Mouse (Mus musculus) stomach, embryonic 16.5 days (tissue): Measurements from ENCODE around the gene Prkag1. TPM values are rescaled to one million over a fixed set of nuclear protein-coding genes. Genes with fewer than 3 reads are reported as not detected.

Experiments
- ATAC-seq: fragments of 200-750 bp; cut with Nextera tagmentation; 2 replicates; pipeline ENCODE4 v1.8.0; 2017; ENCODE audit warnings: moderate number of reproducible peaks, moderate TSS enrichment; ENCODE audit not compliant: insufficient read depth, low FRiP score
- H3K27ac ChIP-seq: fragments of 300-500 bp; sonication (generic); 2 replicates; pipeline ENCODE4 v1.5.1; 2014; ENCODE audit warnings: low read length
- H3K27me3 ChIP-seq: fragments of 300-500 bp; sonication (generic); 2 replicates; pipeline ENCODE4 v1.6.1; 2014; ENCODE audit warnings: low read length, control low read depth, mixed read lengths; ENCODE audit not compliant: control insufficient read depth, insufficient read depth
- H3K36me3 ChIP-seq: fragments of 300-500 bp; sonication (generic); 2 replicates; pipeline ENCODE4 v1.6.1; 2014; ENCODE audit warnings: low read length; ENCODE audit not compliant: control insufficient read depth, insufficient read depth
- H3K4me1 ChIP-seq: fragments of 300-500 bp; sonication (generic); 2 replicates; pipeline ENCODE4 v1.6.1; 2014; ENCODE audit warnings: low read length, control low read depth, mixed read lengths; ENCODE audit not compliant: control insufficient read depth, insufficient read depth
- H3K4me2 ChIP-seq: fragments of 300-500 bp; sonication (generic); 2 replicates; pipeline ENCODE4 v1.6.1; 2014; ENCODE audit warnings: low read depth, low read length, mixed read lengths
- H3K4me3 ChIP-seq: fragments of 300-500 bp; sonication (generic); replicated peaks from 2 replicates; pipeline ENCODE4 v1.5.1; 2014; ENCODE audit warnings: mild to moderate bottlenecking, low read length
- H3K9ac ChIP-seq: fragments of 300-500 bp; sonication (generic); 2 replicates; pipeline ENCODE4 v1.6.1; 2014; ENCODE audit warnings: low read length
- H3K9me3 ChIP-seq: fragments of 300-500 bp; sonication (generic); replicated peaks from 2 replicates; pipeline ENCODE4 v1.6.1; 2016; ENCODE audit warnings: low read length, control low read depth; ENCODE audit not compliant: control insufficient read depth
- WGBS: fragments of 180-500 bp; shearing (Covaris S2); extraction: QIAGEN DNeasy Blood & Tissue Kit; methylation state at CpG from one replicate; pipeline ENCODE4 v1.1.7; 2014; 5-methylcytosine and 5-hydroxymethylcytosine counted together
- polyA plus RNA-seq: library from polyadenylated mRNA; unstranded; fragments of >200 nt; fragmentation: Nextera tagmentation; extraction: Ambion mirVana; gene quantifications from 2 replicates; pipeline ENCODE4 v1.2.1, GENCODE M21; 2015

Gene Prkag1
- polyA plus RNA-seq, 1 experiment from 2014 or later, result 86.4 TPM

- H3K4me3 ChIP-seq, result no peak overlapping the region
Observed at GRCm38 (mm10) chr15:98778806-98779205, 52.5 kb downstream of the Prkag1 start.

GRCm38 (mm10) chr15:98778191-98778770 is 53.0 kb downstream of the Prkag1 start:
- Histone ChIP-seq H3K36me3 (no peaks in the 10 kb centered on the region), H3K27me3 (peaks cover 82% of the 10 kb centered on the region), H3K9me3 (no peaks in the 10 kb centered on the region), H3K4me1 (peaks cover 29% of the 10 kb centered on the region), H3K9ac (no peak overlapping the region; the same call in 1 of the 2 replicates), H3K27ac (no peak overlapping the region), H3K4me3 (peak overlapping the region; percentile 28), H3K4me2 (peak overlapping the region; percentile 45)
- 2% methylated on average over 25 of the region's 25 CpGs for WGBS
- no peak for ATAC-seq

More at GRCm38 (mm10) chr15:98778806-98779205, 52.5 kb downstream of the Prkag1 start:
- Histone ChIP-seq H3K9me3 (no peaks in the 10 kb centered on the region), H3K27ac (no peak overlapping the region), H3K4me1 (peaks cover 29% of the 10 kb centered on the region), H3K36me3 (no peaks in the 10 kb centered on the region), H3K4me2 (no peak overlapping the region), H3K27me3 (peaks cover 77% of the 10 kb centered on the region), H3K9ac (no peak overlapping the region)
- WGBS, result 4% methylated on average over 11 of the region's 11 CpGs
- no peak for ATAC-seq

GRCm38 (mm10) chr15:98777762-98778161 is 53.6 kb downstream of the Prkag1 start, which contains the start of gene Wnt10b:
TSS of gene Wnt10b (minus strand) at chr15:98778150.
- no peaks in the 10 kb centered on the region for H3K9me3 ChIP-seq
- H3K9ac ChIP-seq, result no peak within 1 kb of the TSS; the same call in 1 of the 2 replicates
- WGBS, result under 1% methylated on average over 33 of the region's 33 CpGs
- H3K36me3 ChIP-seq, result no peaks in the 10 kb centered on the region
- no peak for ATAC-seq
- peak within 1 kb of the TSS; percentile 28 for H3K4me3 ChIP-seq
- H3K4me1 ChIP-seq, result peaks cover 29% of the 10 kb centered on the region
- H3K27me3 ChIP-seq, result peaks cover 84% of the 10 kb centered on the region
- H3K4me2 ChIP-seq, result peak within 1 kb of the TSS; percentile 45
- no peak within 1 kb of the TSS for H3K27ac ChIP-seq

GRCm38 (mm10) chr15:98777005-98777616 is 54.2 kb downstream of the Prkag1 start:
- no peaks in the 10 kb centered on the region for H3K9me3 ChIP-seq
- no peak overlapping the region; the same call in 1 of the 2 replicates for H3K4me2 ChIP-seq
- H3K27ac ChIP-seq, result no peak overlapping the region
- peaks cover 90% of the 10 kb centered on the region for H3K27me3 ChIP-seq
- 5% methylated on average over 19 of the region's 19 CpGs for WGBS
- no peak for ATAC-seq
- peaks cover 29% of the 10 kb centered on the region for H3K4me1 ChIP-seq
- H3K36me3 ChIP-seq, result no peaks in the 10 kb centered on the region
- no peak overlapping the region; the same call in 1 of the 2 replicates for H3K9ac ChIP-seq
- peak overlapping the region; percentile 28; the same call in 1 of the 2 replicates for H3K4me3 ChIP-seq

- peaks cover 29% of the 10 kb centered on the region for H3K4me1 ChIP-seq
- no peaks in the 10 kb centered on the region for H3K9me3 ChIP-seq
- no peaks in the 10 kb centered on the region for H3K36me3 ChIP-seq
- peak; percentile 49; the same call in 1 of the 2 replicates for ATAC-seq
- H3K4me2 ChIP-seq, result peak overlapping the region; percentile 48
- peak overlapping the region; percentile 24 for H3K4me3 ChIP-seq
- H3K27me3 ChIP-seq, result peaks cover 93% of the 10 kb centered on the region
- H3K9ac ChIP-seq, result peak overlapping the region; percentile 52; the same call in 1 of the 2 replicates
- 2% methylated on average over 62 of the region's 62 CpGs for WGBS
- H3K27ac ChIP-seq, result no peak overlapping the region
Observed at GRCm38 (mm10) chr15:98776280-98777004, 54.9 kb downstream of the Prkag1 start.

GRCm38 (mm10) chr15:98775533-98775932 is 55.8 kb downstream of the Prkag1 start:
- no peak for ATAC-seq
- WGBS, result 0% methylated on average over 5 of the region's 5 CpGs
- Histone ChIP-seq H3K9ac (no peak overlapping the region), H3K4me3 (no peak overlapping the region), H3K4me1 (peaks cover 29% of the 10 kb centered on the region), H3K27ac (no peak overlapping the region), H3K9me3 (no peaks in the 10 kb centered on the region), H3K27me3 (peaks cover 90% of the 10 kb centered on the region), H3K4me2 (no peak overlapping the region), H3K36me3 (no peaks in the 10 kb centered on the region)

GRCm38 (mm10) chr15:98774096-98774495 is 57.2 kb downstream of the Prkag1 start:
- peaks cover 81% of the 10 kb centered on the region for H3K27me3 ChIP-seq
- no peak overlapping the region for H3K4me2 ChIP-seq
- H3K4me1 ChIP-seq, result peaks cover 29% of the 10 kb centered on the region
- no peaks in the 10 kb centered on the region for H3K9me3 ChIP-seq
- ATAC-seq, result no peak
- WGBS, result 20% methylated on average over 15 of the region's 15 CpGs
- H3K9ac ChIP-seq, result no peak overlapping the region
- H3K27ac ChIP-seq, result no peak overlapping the region
- no peaks in the 10 kb centered on the region for H3K36me3 ChIP-seq
- no peak overlapping the region for H3K4me3 ChIP-seq

GRCm38 (mm10) chr15:98772511-98773211 is 58.7 kb downstream of the Prkag1 start:
- Histone ChIP-seq H3K9me3 (no peaks in the 10 kb centered on the region), H3K4me1 (peaks cover 19% of the 10 kb centered on the region), H3K36me3 (no peaks in the 10 kb centered on the region), H3K4me3 (peak overlapping the region; percentile 36), H3K27me3 (peaks cover 66% of the 10 kb centered on the region), H3K4me2 (peak overlapping the region; percentile 50), H3K9ac (peak overlapping the region; percentile 54), H3K27ac (no peak overlapping the region)
- no peak for ATAC-seq
- WGBS, result 2% methylated on average over 36 of the region's 36 CpGs
